Mouse (Mus musculus) layer of hippocampus, adult 9-10 months (tissue): Measurements from ENCODE around the gene Bri3.

Experiments
- DNase-seq: peaks from one replicate; pipeline ENCODE4 v3.0.0; 2022; ENCODE audit warnings: low spot score

Gene Bri3

DNA sequence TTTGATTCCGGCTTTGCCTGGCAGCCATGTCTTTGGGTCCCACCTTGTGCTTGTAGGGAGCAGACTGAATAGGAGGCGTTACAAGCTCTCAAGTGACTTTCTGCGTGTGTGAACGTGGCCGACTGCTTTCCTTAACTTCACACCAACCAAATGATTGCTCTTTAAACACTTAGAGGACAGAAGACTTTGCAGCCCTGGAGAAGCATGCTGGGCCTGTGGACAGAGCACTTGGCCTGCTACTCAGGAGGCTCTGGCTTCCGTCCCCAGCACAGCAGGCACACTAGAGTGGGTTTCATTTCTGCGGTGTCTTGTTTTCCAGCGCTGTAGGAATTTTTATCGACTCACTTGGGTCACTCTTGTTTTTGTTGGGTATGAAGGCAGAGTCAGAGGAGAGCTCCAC is 18.8 kb downstream of the Bri3 start:
- no peak for DNase-seq

- DNase-seq: no peak
Observed at GRCm38 (mm10) chr5:144263496-144263895, 19.3 kb downstream of the Bri3 start.

DNA sequence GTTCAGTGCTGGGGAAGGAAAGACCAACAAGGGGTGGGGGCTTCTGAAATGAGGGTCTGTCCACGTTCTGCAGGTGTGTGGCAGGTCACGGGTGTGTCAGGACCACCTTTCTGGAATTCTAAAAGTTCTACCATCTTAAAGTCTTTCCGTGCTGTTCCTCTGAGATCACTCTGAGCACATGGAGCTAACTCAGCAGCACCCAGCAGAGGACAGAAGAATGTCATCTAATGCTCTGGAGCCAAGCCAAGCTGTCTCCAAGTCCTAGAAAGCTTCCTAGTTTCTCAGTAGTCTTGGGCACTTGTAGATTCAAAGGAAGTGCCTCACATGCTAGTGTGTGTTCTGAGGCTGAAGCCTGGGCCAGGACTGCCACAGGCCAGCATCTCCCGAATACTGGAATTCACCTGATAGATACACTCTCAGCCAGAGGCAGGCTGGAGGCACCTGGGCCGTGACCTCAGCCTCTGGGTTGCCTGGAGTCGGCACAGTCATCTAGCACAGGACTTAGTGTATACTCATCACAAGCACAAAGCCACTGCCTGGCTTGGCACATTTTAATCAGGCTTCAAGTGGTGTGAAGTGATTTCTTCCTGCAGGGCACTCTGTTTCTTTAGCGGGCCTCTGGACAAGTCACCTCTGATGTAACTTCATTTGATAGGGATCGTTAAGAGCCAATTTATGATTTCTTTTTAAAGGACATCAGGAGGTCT is 23.5 kb downstream of the Bri3 start:
- no peak for DNase-seq

DNA sequence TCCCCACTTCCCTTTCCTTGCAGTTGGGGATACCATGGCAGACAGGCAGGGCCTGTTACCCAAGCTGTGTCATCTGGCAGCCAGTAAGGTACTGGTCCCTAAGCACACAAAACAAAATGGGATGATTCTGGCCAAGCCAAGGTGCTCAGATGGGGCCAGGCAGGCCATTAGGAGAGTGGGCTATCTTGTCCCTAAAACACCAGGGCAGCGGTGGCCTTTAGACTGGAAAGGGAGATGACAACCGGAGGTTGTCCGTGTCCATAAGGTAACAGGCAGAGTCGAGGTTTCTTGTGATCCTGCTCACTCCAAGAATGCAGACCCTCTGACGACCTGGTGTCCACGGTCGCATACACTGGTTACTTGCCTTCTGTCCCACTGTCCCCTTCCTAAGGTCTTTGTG is 25.7 kb downstream of the Bri3 start:
- no peak for DNase-seq

GRCm38 (mm10) chr5:144270420-144270819 is 26.2 kb downstream of the Bri3 start:
- DNase-seq: no peak

- no peak for DNase-seq
Observed at GRCm38 (mm10) chr5:144271118-144271517, 26.9 kb downstream of the Bri3 start.

DNA sequence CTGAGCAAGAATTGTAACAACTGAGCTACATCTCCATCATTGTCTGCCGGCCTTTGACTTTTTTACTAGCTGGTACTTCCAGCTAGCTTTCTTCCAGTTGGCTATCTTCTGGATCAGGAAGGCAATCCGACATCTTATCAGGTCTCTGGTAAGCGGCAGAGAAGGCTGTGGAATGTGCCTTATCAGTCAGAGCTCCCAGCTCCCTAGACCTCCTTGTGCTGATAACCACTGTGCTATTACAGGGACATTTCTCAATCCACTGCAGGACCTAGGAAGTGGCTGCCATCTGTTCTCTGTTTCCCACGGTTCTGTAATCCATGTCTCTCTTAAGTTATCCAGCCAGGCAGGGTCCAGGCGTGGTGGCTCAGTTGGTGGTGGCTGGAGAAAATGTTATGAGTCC is 27.5 kb downstream of the Bri3 start:
- DNase-seq: no peak

GRCm38 (mm10) chr5:144274904-144275303 is 30.7 kb downstream of the Bri3 start:
- DNase-seq: no peak

GRCm38 (mm10) chr5:144276898-144277630 is 32.8 kb downstream of the Bri3 start:
- DNase-seq: no peak

- no peak for DNase-seq
Observed at GRCm38 (mm10) chr5:144278374-144278960, 34.2 kb downstream of the Bri3 start.

DNA sequence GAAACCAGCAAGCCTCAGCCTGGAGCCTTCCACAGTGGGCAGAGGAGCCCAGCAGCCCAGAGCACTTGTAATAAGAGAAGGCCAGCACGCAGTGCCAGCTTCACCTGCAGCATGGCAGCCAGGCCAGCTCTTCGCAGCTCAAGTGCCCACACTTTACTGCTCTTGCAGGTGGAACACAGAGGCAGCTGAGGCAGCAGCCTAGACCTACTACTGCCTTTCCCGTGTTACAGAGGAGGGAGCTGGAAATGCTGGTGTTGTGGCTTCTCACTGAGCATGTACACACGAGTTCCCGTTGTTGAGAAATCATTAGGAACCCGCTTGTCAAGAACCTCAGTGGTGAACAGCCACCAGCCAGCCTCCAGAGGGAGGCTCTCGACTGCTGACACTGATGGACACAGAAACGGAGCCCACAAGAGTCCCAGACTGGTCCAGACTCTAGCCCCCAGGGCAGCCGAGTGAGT is 34.9 kb downstream of the Bri3 start:
- DNase-seq: no peak

DNA sequence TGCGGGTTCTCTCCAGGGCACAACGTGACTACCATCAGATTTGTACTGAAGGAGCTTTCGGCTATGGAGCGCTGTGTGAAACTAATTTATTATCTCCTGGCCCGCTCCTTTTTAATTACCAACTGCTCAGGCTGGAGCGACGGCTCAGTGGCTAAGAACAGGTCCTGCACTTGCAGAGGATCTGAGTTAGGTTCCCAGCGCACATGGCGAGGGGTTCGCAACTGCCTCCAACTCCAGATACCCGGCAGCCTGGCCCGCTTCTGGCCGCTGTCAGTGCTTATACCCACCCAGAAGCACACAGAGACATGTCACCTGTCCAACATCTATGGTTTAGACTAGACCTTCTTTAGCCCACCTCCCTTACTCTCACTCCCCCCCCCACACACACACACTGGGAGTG is 35.7 kb downstream of the Bri3 start:
- no peak for DNase-seq

- DNase-seq: no peak
Observed at GRCm38 (mm10) chr5:144282470-144283260, 38.4 kb downstream of the Bri3 start.

GRCm38 (mm10) chr5:144283551-144284031 is 39.4 kb downstream of the Bri3 start:
- DNase-seq: no peak

DNA sequence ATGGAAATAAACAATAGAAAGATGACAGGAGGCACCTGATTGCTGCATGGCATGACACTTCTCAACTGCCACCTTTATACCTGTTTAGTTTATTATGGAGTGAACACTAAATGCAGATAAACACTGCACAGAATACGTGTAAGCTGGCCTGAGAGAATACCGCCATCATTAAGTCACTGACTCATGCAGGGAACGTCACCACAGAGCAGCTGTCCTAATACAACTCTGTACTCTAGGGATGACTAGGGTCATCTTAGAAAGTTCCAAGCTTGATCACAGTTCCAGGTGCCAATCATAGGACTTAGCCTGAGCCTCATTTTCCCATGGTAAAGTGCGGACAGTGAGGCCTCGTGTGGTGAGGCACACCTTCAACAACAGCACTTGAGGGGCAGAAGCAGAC is 40.4 kb downstream of the Bri3 start:
- no peak for DNase-seq

DNA sequence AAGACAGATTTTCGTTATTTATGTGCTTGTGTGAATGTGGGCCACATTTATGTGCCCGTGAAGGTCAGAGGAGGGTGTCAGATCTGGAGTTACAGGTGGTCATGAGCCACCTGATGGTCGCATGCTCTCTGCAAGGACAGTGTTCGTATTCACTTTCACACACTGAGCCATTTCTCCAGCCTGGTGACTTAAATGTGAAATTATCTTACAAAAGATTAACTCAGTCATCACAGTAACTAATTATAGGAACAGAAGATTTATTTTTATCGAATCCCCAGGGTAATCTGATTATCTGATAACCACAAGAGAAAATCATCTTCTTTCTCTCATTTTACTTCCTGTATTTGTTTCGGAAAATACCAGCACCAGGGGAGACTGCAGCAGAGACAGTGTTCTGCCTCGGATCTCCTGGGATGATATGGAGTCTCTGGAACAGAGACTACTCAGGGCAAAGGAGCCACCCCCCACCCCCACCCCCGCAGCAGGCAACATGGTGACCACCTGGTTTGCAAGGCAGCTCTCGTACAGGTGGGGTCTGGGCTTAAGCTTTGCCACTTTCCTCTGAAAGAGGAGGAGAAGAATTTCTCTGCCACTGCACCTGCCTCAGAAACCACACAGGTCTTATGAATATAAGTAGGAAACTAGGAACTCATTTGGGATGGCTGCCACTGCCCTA is 42.5 kb downstream of the Bri3 start:
- no peak for DNase-seq

- DNase-seq: no peak
Observed at GRCm38 (mm10) chr5:144287267-144287820, 43.1 kb downstream of the Bri3 start.

- no peak for DNase-seq
Observed at GRCm38 (mm10) chr5:144288391-144288790, 44.2 kb downstream of the Bri3 start.

GRCm38 (mm10) chr5:144289769-144290440 is 45.7 kb downstream of the Bri3 start:
- DNase-seq: no peak

DNA sequence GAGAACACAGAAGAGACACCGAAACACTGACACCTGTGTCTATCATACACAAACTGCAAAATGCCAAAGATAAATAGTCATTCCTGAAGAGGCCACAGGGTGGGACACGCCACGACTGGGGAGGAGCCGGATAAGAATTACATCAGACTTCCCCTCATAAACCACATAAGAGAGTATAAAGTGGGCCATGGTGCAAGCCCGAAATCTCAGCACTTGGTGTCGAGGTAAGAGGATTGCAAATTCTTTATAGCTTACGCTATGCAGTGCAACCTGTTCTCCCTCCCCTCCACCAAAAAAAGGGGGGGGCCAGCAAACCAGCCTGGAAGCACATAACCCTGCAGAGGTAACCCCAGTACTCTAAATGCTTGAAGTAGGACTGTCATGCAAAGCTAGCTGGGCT is 50.7 kb downstream of the Bri3 start:
- no peak for DNase-seq

DNA sequence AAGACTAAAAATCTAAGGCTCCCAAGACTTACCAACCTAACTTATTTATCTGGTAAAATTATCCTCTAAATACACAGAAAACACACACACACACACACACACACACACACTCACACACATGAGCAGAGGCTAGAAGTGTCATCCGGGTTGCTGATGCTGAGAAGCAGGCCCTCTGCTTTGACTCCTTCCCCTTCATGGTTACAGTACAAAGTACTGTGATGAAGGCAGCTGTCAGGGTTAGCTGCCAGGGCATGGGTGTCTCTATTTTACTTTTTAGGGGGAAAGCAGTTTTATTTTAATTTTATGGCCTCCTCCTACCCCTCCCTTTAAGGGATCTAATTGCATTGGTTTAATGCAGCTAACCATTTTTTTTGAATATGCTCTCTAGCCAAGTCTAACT is 51.1 kb downstream of the Bri3 start:
- no peak for DNase-seq
